Mouse (Mus musculus) adrenal gland, postnatal 36 days (tissue): ENCODE results near the gene Odf4. TPM values are rescaled to one million over a fixed set of nuclear protein-coding genes. Genes with fewer than 3 reads are reported as not detected.

Experiments used
- total RNA-seq, 2 experiments: library from RNA; stranded (reverse); gene quantifications; 2 replicates each; pipeline ENCODE4 v1.2.3; 2021

Gene Odf4
- total RNA-seq, 2 experiments from 2014 or later = 0.46 TPM; not detected in 1

Other genes with a start within 250 kb of the Odf4 start
- gene Myh10, start 235.5 kb downstream of the Odf4 start, total RNA-seq = 10 to 100 TPM; 33.8 to 35.6 TPM
- gene Ndel1, start 55.2 kb downstream of the Odf4 start, total RNA-seq = 10 to 100 TPM; 58.4 to 81.8 TPM
- gene Rnf222, start 38.5 kb downstream of the Odf4 start, total RNA-seq = under 1 TPM in 1 of 2 experiments, not detected in 1; 0.13 TPM
- 1,000 to 10,000 TPM; 1,232 to 1,254 TPM for gene Rpl26, start 25.5 kb downstream of the Odf4 start, total RNA-seq
- gene Arhgef15, start 30.4 kb upstream of the Odf4 start, total RNA-seq = 10 to 100 TPM; 14.8 to 19.9 TPM
- gene Slc25a35, start 41.0 kb upstream of the Odf4 start, total RNA-seq = 10 to 100 TPM; 28.8 to 36.4 TPM
- gene Rangrf, start 48.1 kb upstream of the Odf4 start, total RNA-seq = 10 to 100 TPM; 22.5 to 23.3 TPM
- gene Pfas, start 81.4 kb upstream of the Odf4 start, total RNA-seq = 10 to 100 TPM; 28.3 to 30.6 TPM
- gene Ctc1, start 88.8 kb upstream of the Odf4 start, total RNA-seq = 10 to 100 TPM; 19.5 to 28.9 TPM
- gene Aurkb, start 118.6 kb upstream of the Odf4 start, total RNA-seq = 1 to 10 TPM; 5.0 to 6.4 TPM
- gene Borcs6, start 132.6 kb upstream of the Odf4 start, total RNA-seq = 10 to 100 TPM; 26.4 to 30.4 TPM
- gene Tmem107, start 143.7 kb upstream of the Odf4 start, total RNA-seq = 10 to 100 TPM; 13.5 to 17.5 TPM
- 100 to 1,000 TPM; 116 to 130 TPM for gene Vamp2, start 161.4 kb upstream of the Odf4 start, total RNA-seq
- gene Per1, start 168.1 kb upstream of the Odf4 start, total RNA-seq = 100 to 1,000 TPM; 112 to 153 TPM
- under 1 TPM; 0.17 to 0.26 TPM for gene Hes7, start 193.3 kb upstream of the Odf4 start, total RNA-seq
- gene 9130213A22Rik, start 195.5 kb upstream of the Odf4 start, total RNA-seq = under 1 TPM; 0.50 to 0.76 TPM
- 1 to 10 TPM in 1 of 2 experiments, under 1 TPM in 1; 0.63 to 1.1 TPM for gene Aloxe3, start 198.8 kb upstream of the Odf4 start, total RNA-seq
- gene Alox12b, start 229.9 kb upstream of the Odf4 start, total RNA-seq = not detected